In genomic region chr8:121828376-121829023, GRCm38 (mm10) we compare ENCODE assay signal across 9 mouse cellular contexts. TPM values are rescaled to one million over a fixed set of nuclear protein-coding genes. Genes with fewer than 3 reads are reported as not detected.
DNase-seq lines count a peak whose midpoint lies in the region; ATAC-seq and TF ChIP-seq lines count a peak whose summit lies in the region.
"Had no signal": no experiment of that assay in that cellular context is flagged by ENCODE, and none has a peak within 500 bp of the region (broad histone marks: within the 10 kb centered on the region; RNA-seq: fewer than 3 reads in every experiment).

No protein-coding gene starts in this region.

- no peak overlapping the region for H3K27ac ChIP-seq in heart, embryonic 15.5 days
- no peak overlapping the region for H3K27ac ChIP-seq in heart, embryonic 16.5 days (ENCODE audit: low read length)
- peak overlapping the region; percentile 89 for H3K27ac ChIP-seq in midbrain, embryonic 10.5 days (replicated peaks)

- H3K4me3 ChIP-seq in heart, embryonic 15.5 days = peak overlapping the region; percentile 77
- peak overlapping the region; percentile 87 for H3K4me3 ChIP-seq in G1E (ENCODE audit: low read depth, low read length)
- peak overlapping the region; percentile 85 for H3K4me3 ChIP-seq in heart, embryonic 16.5 days (ENCODE audit: low read length)
- peak overlapping the region; percentile 78 for H3K4me3 ChIP-seq in midbrain, embryonic 10.5 days

- TF ChIP-seq CTCF in G1E (IDR thresholded peaks at IDR 0.05; ENCODE audit: low read depth, low read length) = no peak

- ATAC-seq in heart, embryonic 15.5 days (replicated peaks; ENCODE audit: insufficient number of reproducible peaks, insufficient read depth, low FRiP score, low read depth) = no peak
- no peak for ATAC-seq in G1E (ENCODE audit: extremely low read depth, insufficient number of reproducible peaks, low FRiP score, poor library complexity, severe bottlenecking)
- ATAC-seq in heart, embryonic 16.5 days (replicated peaks; ENCODE audit: extremely low read depth, insufficient read depth, low FRiP score) = no peak
- ATAC-seq in monocyte, adult 5-6 weeks (replicated peaks; ENCODE audit: insufficient number of reproducible peaks, low FRiP score, low TSS enrichment, poor library complexity, severe bottlenecking) = no peak

- H3K4me2 ChIP-seq in heart, embryonic 15.5 days = peak overlapping the region; percentile 86
- H3K4me2 ChIP-seq in heart, embryonic 16.5 days (ENCODE audit: low read depth, low read length) = peak overlapping the region; percentile 69

- H3K4me1 ChIP-seq in heart, embryonic 15.5 days (replicated peaks) = peaks cover 18% of the 10 kb centered on the region
- H3K4me1 ChIP-seq in G1E (ENCODE audit: insufficient read depth, low read depth, low read length) = peaks cover 24% of the 10 kb centered on the region
- H3K4me1 ChIP-seq in heart, embryonic 16.5 days (ENCODE audit: control insufficient read depth, insufficient read depth, low read length) = peaks cover 10% of the 10 kb centered on the region
- H3K4me1 ChIP-seq in midbrain, embryonic 10.5 days = peaks cover 21% of the 10 kb centered on the region

- no peaks in the 10 kb centered on the region for H3K27me3 ChIP-seq in heart, embryonic 15.5 days
- H3K27me3 ChIP-seq in G1E (ENCODE audit: insufficient read depth, low read length) = peaks cover 6% of the 10 kb centered on the region
- no peaks in the 10 kb centered on the region for H3K27me3 ChIP-seq in heart, embryonic 16.5 days (ENCODE audit: control insufficient read depth, insufficient read depth, low read length)
- no peaks in the 10 kb centered on the region; the same call in 1 of the 2 replicates for H3K27me3 ChIP-seq in midbrain, embryonic 10.5 days (ENCODE audit: low read depth, poor library complexity, severe bottlenecking)
- H3K27me3 ChIP-seq: Patski had no signal

- H3K9ac ChIP-seq in heart, embryonic 15.5 days = peak overlapping the region; percentile 72
- H3K9ac ChIP-seq in heart, embryonic 16.5 days (ENCODE audit: low read length) = peak overlapping the region; percentile 85

- no peak for DNase-seq in heart, adult 9 months (ENCODE audit: low spot score in 2 of 2)
- DNase-seq in G1E (ENCODE audit: low spot score) = no peak
- no peak for DNase-seq in midbrain, embryonic 10.5 days (ENCODE audit: low spot score)
- no peak for DNase-seq in c-Kit-positive CD71-positive TER-119-positive erythroid progenitor cells, embryonic 14.5 days (ENCODE audit: low spot score)
- no peak for DNase-seq in ovary, postnatal 14 days (ENCODE audit: low spot score)

- H3K9me3 ChIP-seq in heart, embryonic 15.5 days (replicated peaks) = no peaks in the 10 kb centered on the region
- H3K9me3 ChIP-seq in G1E (replicated peaks) = no peaks in the 10 kb centered on the region
- H3K9me3 ChIP-seq in heart, embryonic 16.5 days (replicated peaks; ENCODE audit: control insufficient read depth, low read length) = no peaks in the 10 kb centered on the region
- no peaks in the 10 kb centered on the region for H3K9me3 ChIP-seq in midbrain, embryonic 10.5 days (replicated peaks)

- WGBS in heart, embryonic 15.5 days = 29% methylated on average over 10 of the region's 10 CpGs
- 29% methylated on average over 10 of the region's 10 CpGs for WGBS in heart, embryonic 16.5 days
- WGBS in midbrain, embryonic 10.5 days = 32% methylated on average over 10 of the region's 10 CpGs

- H3K36me3 ChIP-seq in heart, embryonic 15.5 days = no peaks in the 10 kb centered on the region
- H3K36me3 ChIP-seq in G1E (replicated peaks) = peaks cover 6% of the 10 kb centered on the region
- no peaks in the 10 kb centered on the region for H3K36me3 ChIP-seq in heart, embryonic 16.5 days (ENCODE audit: control insufficient read depth, insufficient read depth)
- peaks cover 6% of the 10 kb centered on the region for H3K36me3 ChIP-seq in midbrain, embryonic 10.5 days

RNA-seq across cellular contexts. Expression of gene Klhdc4, which starts 0.9 kb away (rescaled TPM):
- 18.7 and 27.6 TPM in 2 replicates for polyA plus RNA-seq in heart, embryonic 15.5 days (2015; fragmentation: Nextera tagmentation; extraction: Ambion mirVana)
- total RNA-seq in G1E (2014; fragmentation: Nextera tagmentation) (9.1 and 12.3 TPM in 2 replicates), G1E (2017) (15.4 and 15.9 TPM in 2 replicates)
- 44.5 and 47.8 TPM in 2 replicates for polyA plus RNA-seq in G1E (2012)
- polyA plus RNA-seq in heart, embryonic 16.5 days (2015; fragmentation: Nextera tagmentation; extraction: Ambion mirVana) = 25.6 and 27.0 TPM in 2 replicates
- polyA plus RNA-seq in midbrain, embryonic 10.5 days (2016; fragmentation: Nextera tagmentation; extraction: Ambion mirVana) = 62.1 and 64.1 TPM in 2 replicates
- 32.3 to 53.1 TPM (median 45.2 TPM) in 3 replicates for total RNA-seq in monocyte, adult 5-6 weeks (2017)
